Mouse (Mus musculus) NIH3T3 (cell line): ENCODE measurements around the gene Pid1.
A peak's percentile ranks its signal among the peaks of the same experiment; 100 is the strongest.
"Not testable (repeated sequence)": the region's sequence is repeated elsewhere in the genome, so short reads cannot be mapped to it uniquely, and the experiment has no call there.

Experiments
- DNase-seq: peaks from one replicate; pipeline ENCODE4 v3.0.0-alpha.2; 2012; ENCODE audit warnings: low read depth

The Pid1 gene

GRCm38 (mm10) chr1:84359611-84360500 is 4.1 kb downstream of the Pid1 start:
- peak; percentile 50 for DNase-seq

GRCm38 (mm10) chr1:84357216-84357615 is 6.8 kb downstream of the Pid1 start:
- DNase-seq = no peak

GRCm38 (mm10) chr1:84350262-84350661 is 13.7 kb downstream of the Pid1 start:
- DNase-seq = no peak

GRCm38 (mm10) chr1:84347796-84348476 is 16.0 kb downstream of the Pid1 start:
- DNase-seq = no peak

- DNase-seq = not testable (repeated sequence)
Observed at GRCm38 (mm10) chr1:84332797-84333196, 31.2 kb downstream of the Pid1 start.

- not testable (repeated sequence) for DNase-seq
Observed at GRCm38 (mm10) chr1:84331861-84332260, 32.1 kb downstream of the Pid1 start.

- DNase-seq = no peak
Observed at GRCm38 (mm10) chr1:84325309-84325708, 38.7 kb downstream of the Pid1 start.

- no peak for DNase-seq
Observed at GRCm38 (mm10) chr1:84321327-84321726, 42.7 kb downstream of the Pid1 start.

GRCm38 (mm10) chr1:84318569-84318968 is 45.4 kb downstream of the Pid1 start:
- DNase-seq = no peak

GRCm38 (mm10) chr1:84317827-84318226 is 46.2 kb downstream of the Pid1 start:
- DNase-seq = no peak

GRCm38 (mm10) chr1:84309966-84310460 is 54.0 kb downstream of the Pid1 start:
- no peak for DNase-seq

- no peak for DNase-seq
Observed at GRCm38 (mm10) chr1:84305713-84306421, 58.1 kb downstream of the Pid1 start.

- DNase-seq = peak; percentile 43
Observed at GRCm38 (mm10) chr1:84302788-84303187, 61.2 kb downstream of the Pid1 start.

- DNase-seq = no peak
Observed at GRCm38 (mm10) chr1:84299719-84300118, 64.3 kb downstream of the Pid1 start.

- peak; percentile 58 for DNase-seq
Observed at GRCm38 (mm10) chr1:84286682-84287111, 77.3 kb downstream of the Pid1 start.

GRCm38 (mm10) chr1:84285620-84286019 is 78.4 kb downstream of the Pid1 start:
- DNase-seq = no peak

GRCm38 (mm10) chr1:84284293-84285068 is 79.5 kb downstream of the Pid1 start:
- DNase-seq = no peak

- no peak for DNase-seq
Observed at GRCm38 (mm10) chr1:84283119-84283518, 80.9 kb downstream of the Pid1 start.

- no peak for DNase-seq
Observed at GRCm38 (mm10) chr1:84280171-84280570, 83.8 kb downstream of the Pid1 start.

GRCm38 (mm10) chr1:84278359-84279255 is 85.4 kb downstream of the Pid1 start:
- no peak for DNase-seq
